Mouse (Mus musculus) liver, adult 2 months (tissue): Measurements from ENCODE around the gene Phactr2. TPM values are rescaled to one million over a fixed set of nuclear protein-coding genes. Genes with fewer than 3 reads are reported as not detected.

Experiments used
- DNase-seq: peaks from one replicate; pipeline ENCODE4 v3.0.0-alpha.2; 2011; ENCODE audit warnings: low read depth, low spot score; ENCODE audit errors: extremely low read depth
- H3K27ac ChIP-seq: fragments of 200-500 bp; replicated peaks from 2 replicates; pipeline ENCODE4 v1.5.1; 2012; ENCODE audit warnings: low read depth, mild to moderate bottlenecking, control low read depth, inconsistent platforms, low read length; ENCODE audit not compliant: insufficient read depth
- H3K27me3 ChIP-seq: fragments of 200-500 bp; 2 replicates; pipeline ENCODE4 v1.6.1; 2012; ENCODE audit warnings: mild to moderate bottlenecking, moderate library complexity, low read length, inconsistent platforms; ENCODE audit not compliant: control insufficient read depth, insufficient read depth
- H3K36me3 ChIP-seq: fragments of 200-500 bp; 2 replicates; pipeline ENCODE4 v1.6.1; 2012; ENCODE audit warnings: low read length, inconsistent platforms; ENCODE audit not compliant: control insufficient read depth, insufficient read depth
- H3K4me1 ChIP-seq: fragments of 200-500 bp; 2 replicates; pipeline ENCODE4 v1.6.1; 2011; ENCODE audit warnings: low read length; ENCODE audit not compliant: control insufficient read depth, insufficient read depth
- H3K4me3 ChIP-seq: fragments of 200-500 bp; 2 replicates; pipeline ENCODE4 v1.5.1; 2011; ENCODE audit warnings: low read depth, mild to moderate bottlenecking, control low read depth, low read length, moderate library complexity; ENCODE audit not compliant: insufficient read depth
- H3K79me2 ChIP-seq: fragments of 200-500 bp; 2 replicates; pipeline ENCODE4 v1.6.1; 2012; ENCODE audit warnings: inconsistent platforms, mild to moderate bottlenecking, low read length, moderate library complexity; ENCODE audit not compliant: control insufficient read depth, insufficient read depth
- H3K9ac ChIP-seq: fragments of 200-500 bp; 2 replicates; pipeline ENCODE4 v1.6.1; 2012; ENCODE audit warnings: low read depth, mild to moderate bottlenecking, control low read depth, inconsistent platforms, low read length
- CTCF ChIP-seq: fragments of 200-500 bp; IDR thresholded peaks from 2 replicates; pipeline ENCODE4 v1.5.1; 2011; ENCODE audit warnings: low read depth, low read length, control low read depth
- POLR2A ChIP-seq: fragments of 200-500 bp; IDR thresholded peaks from 2 replicates; pipeline ENCODE4 v1.6.1; 2011; ENCODE audit warnings: low read length, control low read depth; ENCODE audit not compliant: insufficient read depth; ENCODE audit errors: extremely low read depth
- WGBS: fragments of 180-500 bp; shearing (Covaris S2); methylation state at CpG from one replicate; pipeline ENCODE4 v1.1.7; 2018; 5-methylcytosine and 5-hydroxymethylcytosine counted together
- polyA plus RNA-seq: library from polyadenylated mRNA; depleted of rRNA; stranded (reverse); fragments of >200 nt; gene quantifications from 2 replicates; pipeline ENCODE4 v1.2.3, GENCODE M21; 2012
- total RNA-seq: library from RNA; depleted of rRNA; stranded (reverse); fragments of >200 nt; gene quantifications from 2 replicates; pipeline ENCODE4 v1.2.3, GENCODE M21; 2014

Gene Phactr2
- total and polyA plus RNA-seq, 2 experiments, result 1.2 to 3.9 TPM

- WGBS, result under 1% methylated on average over 43 of the region's 43 CpGs
- Histone ChIP-seq H3K27ac (peak within 1 kb of the TSS; percentile 95), H3K27me3 (no peaks in the 10 kb centered on the region), H3K4me1 (peaks cover 3% of the 10 kb centered on the region; the same call in 1 of the 2 replicates), H3K79me2 (no peaks in the 10 kb centered on the region), H3K36me3 (peaks cover 16% of the 10 kb centered on the region; the same call in 1 of the 2 replicates), H3K9ac (peak within 1 kb of the TSS; percentile 85), H3K4me3 (peak within 1 kb of the TSS; percentile 95)
- DNase-seq, result peak; percentile 87
- TF ChIP-seq POLR2A (no peak), CTCF (no peak)
Measured at GRCm38 (mm10) chr10:13192731-13193351, 281.4 kb downstream of the Phactr2 start, which contains the start of gene Ltv1. TSS of gene Ltv1 (minus strand) at chr10:13193168.

- Histone ChIP-seq H3K27ac (no peak overlapping the region), H3K9ac (no peak overlapping the region), H3K36me3 (peaks cover 30% of the 10 kb centered on the region), H3K4me3 (no peak overlapping the region), H3K79me2 (no peaks in the 10 kb centered on the region), H3K27me3 (no peaks in the 10 kb centered on the region), H3K4me1 (peaks cover 3% of the 10 kb centered on the region; the same call in 1 of the 2 replicates)
- no peak for TF ChIP-seq CTCF
- TF ChIP-seq POLR2A, result no peak
- WGBS, result 87% methylated on average over 5 of the region's 5 CpGs
- DNase-seq, result no peak
Measured at GRCm38 (mm10) chr10:13189881-13190280, 284.3 kb downstream of the Phactr2 start.

DNA sequence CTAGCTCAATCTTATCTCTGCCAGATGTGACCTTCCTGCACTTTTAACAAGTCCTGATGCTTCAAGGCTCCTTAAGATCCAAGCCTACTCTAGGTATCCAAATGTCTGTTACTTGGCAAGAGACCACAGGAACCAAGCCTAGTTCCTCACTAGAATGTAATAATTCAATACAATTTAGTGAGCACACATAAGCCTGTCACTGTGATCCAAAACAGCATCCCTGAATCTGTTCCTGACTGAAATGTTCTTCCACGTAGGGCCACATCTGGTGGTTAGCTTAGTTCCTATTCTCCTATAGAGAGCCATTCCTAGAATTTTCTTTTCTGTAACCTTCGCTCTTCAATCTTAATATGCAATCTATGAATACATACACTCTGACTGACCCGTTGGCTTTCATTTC is 287.5 kb downstream of the Phactr2 start:
- no peaks in the 10 kb centered on the region for H3K4me1 ChIP-seq
- no peak overlapping the region for H3K4me3 ChIP-seq
- H3K27me3 ChIP-seq, result no peaks in the 10 kb centered on the region
- TF ChIP-seq POLR2A (no peak), CTCF (no peak)
- H3K27ac ChIP-seq, result no peak overlapping the region
- H3K79me2 ChIP-seq, result no peaks in the 10 kb centered on the region
- H3K9ac ChIP-seq, result no peak overlapping the region
- peaks cover 49% of the 10 kb centered on the region for H3K36me3 ChIP-seq
- DNase-seq, result no peak
- WGBS, result 89% methylated on average over 3 of the region's 3 CpGs

DNA sequence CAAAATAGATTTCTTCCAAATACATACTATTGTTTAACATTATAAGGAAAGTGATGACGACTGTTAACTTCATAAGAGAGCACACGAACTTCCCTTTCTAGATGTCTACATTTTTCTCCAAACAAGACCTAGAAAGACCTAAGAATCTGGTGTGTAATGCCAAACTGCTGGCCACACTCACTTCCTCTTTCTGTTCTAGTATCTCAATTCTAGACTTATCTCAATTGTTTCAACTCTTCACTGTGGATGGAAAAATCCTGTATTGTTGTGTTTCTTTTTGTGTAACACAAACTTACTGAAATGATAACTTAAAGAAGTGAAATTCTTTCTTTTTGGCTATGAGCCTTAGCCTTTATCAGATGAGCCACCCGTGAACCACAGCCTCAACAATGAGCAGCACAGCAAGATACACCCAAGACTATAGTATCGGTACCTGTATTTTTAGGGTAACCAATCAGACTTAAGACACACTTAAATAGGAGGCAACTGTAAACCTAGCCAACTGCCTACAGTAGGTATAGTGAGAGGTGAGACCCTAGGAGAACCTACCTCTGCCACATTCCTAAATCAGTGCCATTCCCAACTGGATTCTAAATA is 289.9 kb downstream of the Phactr2 start:
- WGBS, result 84% methylated on average over 4 of the region's 4 CpGs
- Histone ChIP-seq H3K27ac (no peak overlapping the region), H3K9ac (no peak overlapping the region), H3K4me1 (no peaks in the 10 kb centered on the region), H3K4me3 (no peak overlapping the region), H3K36me3 (peaks cover 58% of the 10 kb centered on the region), H3K27me3 (no peaks in the 10 kb centered on the region), H3K79me2 (no peaks in the 10 kb centered on the region)
- TF ChIP-seq POLR2A, result no peak
- no peak for TF ChIP-seq CTCF
- peak; percentile 21 for DNase-seq

DNA sequence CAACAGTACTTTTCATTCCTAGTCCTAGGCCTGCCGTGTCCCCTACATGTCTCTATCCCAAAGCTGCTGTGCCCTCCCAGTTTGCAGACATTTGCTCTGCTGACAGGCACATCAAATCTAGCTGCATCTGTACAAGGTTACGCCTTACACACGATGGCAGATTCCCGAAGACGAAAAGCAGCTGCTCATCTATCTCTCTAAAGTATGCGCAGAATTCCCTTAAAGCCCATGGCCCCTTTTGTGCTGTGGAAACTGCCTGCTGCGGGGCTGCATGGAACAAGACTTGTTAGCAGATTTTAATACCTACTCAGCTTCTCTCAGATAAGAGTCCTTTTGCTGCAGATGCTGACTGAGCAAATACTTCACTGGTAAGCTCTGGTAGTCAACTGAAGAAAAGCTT is 294.0 kb downstream of the Phactr2 start:
- TF ChIP-seq POLR2A (no peak), CTCF (no peak)
- no peak overlapping the region for H3K9ac ChIP-seq
- H3K4me3 ChIP-seq, result no peak overlapping the region
- H3K27ac ChIP-seq, result no peak overlapping the region
- no peak for DNase-seq
- no peaks in the 10 kb centered on the region for H3K27me3 ChIP-seq
- H3K4me1 ChIP-seq, result no peaks in the 10 kb centered on the region
- H3K79me2 ChIP-seq, result no peaks in the 10 kb centered on the region
- WGBS, result 96% methylated on average over 7 of the region's 7 CpGs
- peaks cover 65% of the 10 kb centered on the region for H3K36me3 ChIP-seq
